Mouse (Mus musculus) erythroblast, embryonic 14.5 days (primary cell): ENCODE results near the gene Zfp341. TPM values are rescaled to one million over a fixed set of nuclear protein-coding genes. Genes with fewer than 3 reads are reported as not detected.
A peak's percentile ranks its signal among the peaks of the same experiment; 100 is the strongest.

ENCODE experiments used
- H3K27me3 ChIP-seq: 2 replicates; pipeline ENCODE4 v1.6.1; 2012; ENCODE audit warnings: inconsistent platforms; ENCODE audit not compliant: control insufficient read depth
- H3K36me3 ChIP-seq: 2 replicates; pipeline ENCODE4 v1.6.1; 2012; ENCODE audit warnings: mild to moderate bottlenecking, inconsistent platforms; ENCODE audit not compliant: control insufficient read depth
- H3K4me1 ChIP-seq: 2 replicates; pipeline ENCODE4 v1.6.1; 2012; ENCODE audit warnings: inconsistent platforms; ENCODE audit not compliant: control insufficient read depth
- H3K4me3 ChIP-seq: replicated peaks from 2 replicates; pipeline ENCODE3; 2012; ENCODE audit warnings: moderate library complexity, mild to moderate bottlenecking, inconsistent platforms
- H3K9me3 ChIP-seq: 2 replicates; pipeline ENCODE4 v1.6.1; 2012; ENCODE audit warnings: low read length, inconsistent platforms, mixed read lengths; ENCODE audit not compliant: control insufficient read depth
- GATA1 ChIP-seq: IDR thresholded peaks from 2 replicates; pipeline ENCODE4 v1.6.1; 2012; ENCODE audit warnings: low read length, inconsistent platforms, mixed read lengths
- TAL1 ChIP-seq: IDR thresholded peaks from 3 replicates; pipeline ENCODE4 v1.6.1; 2012; ENCODE audit warnings: low read length, inconsistent platforms, mixed read lengths
- polyA plus RNA-seq: library from polyadenylated mRNA; stranded (reverse); fragments of >175 nt; gene quantifications from 2 replicates; pipeline ENCODE4 v1.2.3, GENCODE M21; 2012

Gene Zfp341
- polyA plus RNA-seq, 1 experiment = 2.0 TPM

DNA sequence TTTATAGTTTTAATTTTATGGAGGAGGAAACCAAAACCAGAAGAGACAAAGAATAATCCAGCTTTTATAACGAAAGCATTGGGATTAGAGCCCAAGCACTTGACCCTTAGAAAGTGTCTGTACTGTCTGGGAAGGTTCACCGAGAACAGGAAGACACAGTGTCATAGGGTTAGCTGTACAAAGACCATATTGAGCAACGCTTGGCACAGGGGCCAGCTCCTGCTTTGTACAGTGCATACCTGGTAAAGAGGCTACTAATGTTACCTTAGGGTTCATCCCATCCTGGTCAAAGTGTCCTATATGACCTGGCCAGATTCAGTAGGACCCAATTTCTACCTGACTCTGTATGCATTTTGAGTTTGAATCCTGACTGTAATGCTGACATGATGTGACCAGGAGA, 11.8 kb upstream of the Zfp341 start:
- H3K27me3 ChIP-seq = no peaks in the 10 kb centered on the region
- peaks cover 40% of the 10 kb centered on the region for H3K4me1 ChIP-seq
- TF ChIP-seq GATA1 (no peak), TAL1 (no peak)
- H3K36me3 ChIP-seq = peaks cover 11% of the 10 kb centered on the region
- H3K9me3 ChIP-seq = no peaks in the 10 kb centered on the region
- no peak overlapping the region for H3K4me3 ChIP-seq

DNA sequence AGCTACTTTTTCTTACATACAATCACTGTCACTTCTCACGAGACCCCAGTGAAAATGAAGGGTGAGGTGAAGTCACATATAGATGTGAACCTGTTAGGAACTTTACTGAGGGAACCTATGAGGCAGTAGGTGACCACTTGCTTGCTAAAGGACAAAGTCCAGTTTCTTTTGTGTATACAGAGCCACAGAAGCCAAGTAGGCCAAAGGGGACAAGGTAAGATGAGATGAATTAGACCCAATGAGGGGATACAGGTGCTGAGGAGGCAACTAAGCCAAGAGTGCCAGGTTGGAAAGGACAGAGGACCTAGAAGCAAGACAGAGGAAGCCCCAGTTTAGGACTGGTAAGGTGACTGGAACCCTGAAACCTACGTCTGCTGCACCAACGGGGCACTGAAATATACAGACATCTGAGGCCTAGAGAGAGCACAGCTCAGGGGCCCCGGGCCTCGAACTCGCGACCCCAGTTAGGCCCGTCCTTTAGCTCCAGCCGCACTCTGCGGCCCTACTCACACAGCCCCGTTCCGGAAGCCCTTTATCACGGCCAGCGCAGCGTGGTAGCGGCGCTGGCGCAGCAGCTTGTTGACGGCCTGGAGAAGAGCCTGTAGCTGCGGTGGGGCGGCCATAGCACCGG, 10.0 kb upstream of the Zfp341 start:
- peak overlapping the region; percentile 75 for H3K4me3 ChIP-seq
- peaks cover 37% of the 10 kb centered on the region for H3K4me1 ChIP-seq
- H3K9me3 ChIP-seq = no peaks in the 10 kb centered on the region
- peaks cover 6% of the 10 kb centered on the region for H3K36me3 ChIP-seq
- H3K27me3 ChIP-seq = no peaks in the 10 kb centered on the region
- no peak for TF ChIP-seq TAL1
- TF ChIP-seq GATA1 = no peak

GRCm38 (mm10) chr2:154603638-154604153, 9.4 kb upstream of the Zfp341 start, which contains the start of gene Pxmp4:
Gene Pxmp4 (minus strand): TSS chr2:154603708.
- TF ChIP-seq GATA1 (no peak), TAL1 (no peak)
- peaks cover 38% of the 10 kb centered on the region for H3K4me1 ChIP-seq
- H3K36me3 ChIP-seq = peaks cover 5% of the 10 kb centered on the region; the same call in 1 of the 2 replicates
- no peaks in the 10 kb centered on the region for H3K27me3 ChIP-seq
- H3K4me3 ChIP-seq = peak within 1 kb of the TSS; percentile 75
- no peaks in the 10 kb centered on the region for H3K9me3 ChIP-seq

GRCm38 (mm10) chr2:154604156-154604555, 8.9 kb upstream of the Zfp341 start:
- Histone ChIP-seq H3K4me3 (peak overlapping the region; percentile 75), H3K36me3 (peaks cover 5% of the 10 kb centered on the region; the same call in 1 of the 2 replicates), H3K27me3 (no peaks in the 10 kb centered on the region), H3K4me1 (peaks cover 41% of the 10 kb centered on the region), H3K9me3 (no peaks in the 10 kb centered on the region)
- TF ChIP-seq TAL1 (no peak), GATA1 (no peak)

- Histone ChIP-seq H3K4me3 (no peak overlapping the region), H3K36me3 (no peaks in the 10 kb centered on the region), H3K4me1 (peaks cover 51% of the 10 kb centered on the region), H3K9me3 (no peaks in the 10 kb centered on the region), H3K27me3 (no peaks in the 10 kb centered on the region)
- TF ChIP-seq GATA1 (no peak), TAL1 (no peak)
These were observed 6.1 kb upstream of the Zfp341 start for GRCm38 (mm10) chr2:154606965-154607364.

- Histone ChIP-seq H3K4me3 (no peak overlapping the region), H3K4me1 (peaks cover 55% of the 10 kb centered on the region), H3K36me3 (no peaks in the 10 kb centered on the region), H3K27me3 (no peaks in the 10 kb centered on the region), H3K9me3 (no peaks in the 10 kb centered on the region)
- TF ChIP-seq TAL1 (no peak), GATA1 (no peak)
These were observed 3.9 kb upstream of the Zfp341 start for GRCm38 (mm10) chr2:154609050-154609767.

GRCm38 (mm10) chr2:154614841-154615576, 1.9 kb downstream of the Zfp341 start:
- peaks cover 72% of the 10 kb centered on the region for H3K4me1 ChIP-seq
- no peaks in the 10 kb centered on the region for H3K27me3 ChIP-seq
- no peaks in the 10 kb centered on the region for H3K9me3 ChIP-seq
- peak overlapping the region; percentile 44 for H3K4me3 ChIP-seq
- peaks cover 16% of the 10 kb centered on the region for H3K36me3 ChIP-seq
- TF ChIP-seq TAL1 = no peak
- TF ChIP-seq GATA1 = no peak

- TF ChIP-seq GATA1 (no peak), TAL1 (peak; percentile 14; the same call in 1 of the 3 replicates)
- H3K9me3 ChIP-seq = no peaks in the 10 kb centered on the region
- H3K4me1 ChIP-seq = peaks cover 68% of the 10 kb centered on the region
- no peaks in the 10 kb centered on the region for H3K27me3 ChIP-seq
- peaks cover 21% of the 10 kb centered on the region for H3K36me3 ChIP-seq
- peak overlapping the region; percentile 44 for H3K4me3 ChIP-seq
These were observed 2.6 kb downstream of the Zfp341 start for GRCm38 (mm10) chr2:154615674-154616073.

- no peaks in the 10 kb centered on the region for H3K9me3 ChIP-seq
- peaks cover 26% of the 10 kb centered on the region for H3K36me3 ChIP-seq
- H3K4me3 ChIP-seq = no peak overlapping the region
- no peaks in the 10 kb centered on the region for H3K27me3 ChIP-seq
- H3K4me1 ChIP-seq = peaks cover 67% of the 10 kb centered on the region
- no peak for TF ChIP-seq TAL1
- TF ChIP-seq GATA1 = no peak
These were observed 4.0 kb downstream of the Zfp341 start for GRCm38 (mm10) chr2:154617061-154617460.
